Mouse (Mus musculus) lung, postnatal 10 days (tissue): Measurements from ENCODE around the gene Rln1.

Experiments used
- DNase-seq: peaks from one replicate; pipeline ENCODE4 v3.0.0; 2021

The Rln1 gene

DNA sequence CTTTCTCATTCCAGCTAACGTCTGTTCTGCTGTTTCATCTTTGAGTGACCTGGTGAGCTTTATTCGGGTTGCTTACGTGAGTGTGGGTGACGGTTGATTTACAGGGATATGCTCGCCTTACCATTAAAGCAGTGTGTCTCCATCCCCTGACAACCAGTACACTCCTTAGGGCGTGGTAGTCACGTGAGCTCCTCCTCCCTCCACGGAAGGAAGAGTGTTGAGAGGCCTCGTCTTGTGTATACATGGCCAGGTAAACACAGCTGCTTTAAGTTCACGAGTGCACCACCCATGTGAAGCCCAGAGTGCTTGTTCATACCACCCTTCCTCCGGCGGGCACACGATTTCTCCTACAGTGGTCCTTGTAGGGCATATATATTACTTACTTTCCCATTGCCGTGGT, 42.9 kb downstream of the Rln1 start:
- DNase-seq = no peak

DNA sequence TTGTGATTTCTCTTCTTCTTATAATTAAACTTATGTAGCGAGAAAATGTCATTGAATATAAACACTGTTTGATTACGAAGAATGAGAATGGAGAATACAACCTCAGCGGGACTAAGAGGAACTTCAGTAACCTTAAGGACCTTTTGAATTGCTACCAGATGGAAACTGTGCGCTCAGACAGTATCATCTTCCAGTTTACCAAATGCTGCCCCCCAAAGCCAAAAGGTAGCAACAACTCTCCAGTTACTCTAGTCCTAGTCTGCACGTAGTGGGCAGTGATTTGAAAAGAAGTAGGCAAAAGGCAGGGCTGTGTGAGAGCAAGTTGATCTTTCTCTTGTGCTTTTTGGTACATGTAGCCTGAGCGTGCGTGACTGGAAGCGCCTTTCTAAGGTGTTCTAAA, 46.6 kb downstream of the Rln1 start:
- no peak for DNase-seq

- no peak for DNase-seq
These were observed 49.0 kb downstream of the Rln1 start for GRCm38 (mm10) chr19:29285451-29285869.
